Mouse (Mus musculus) mouse trophoblast stem cell (cell line): Measurements from ENCODE around the gene Gsdmc3.
"Not testable (repeated sequence)": the region's sequence is repeated elsewhere in the genome, so short reads cannot be mapped to it uniquely, and the experiment has no call there.

Experiments used
- in situ Hi-C, 2 experiments: fragments of 300-500 bp; cut with MseI, MboI; formaldehyde crosslinking; loops; 2 replicates in 1 of 2; 3 replicates in 1 of 2; pipeline ENCODE4 v1.15.1; 2025

The Gsdmc3 gene

GRCm38 (mm10) chr15:63878458-63878857, at the start of gene Gsdmc3:
Gene Gsdmc3, minus strand, starts transcription at chr15:63878558.
- in situ Hi-C loops: not testable (repeated sequence)

DNA sequence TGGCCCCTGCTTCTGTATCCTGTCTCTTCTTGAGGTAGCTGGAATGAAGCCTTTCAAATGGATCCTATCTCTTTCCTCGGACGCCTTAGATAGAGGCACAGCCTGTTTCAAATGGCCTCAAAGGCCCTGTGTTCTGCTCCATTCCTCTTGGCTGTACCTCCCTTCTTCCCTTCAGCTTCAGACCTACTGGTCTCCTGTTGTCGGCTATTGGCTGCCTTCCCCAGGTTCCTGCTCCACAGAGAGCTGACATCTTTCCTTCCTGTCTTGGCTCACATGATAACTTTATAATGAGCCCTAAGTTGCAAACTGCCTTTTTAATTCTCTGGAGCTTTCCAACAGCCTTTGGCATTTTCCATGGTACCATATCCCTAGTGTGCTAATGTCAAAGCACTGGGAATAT, 47.8 kb upstream of the Gsdmc3 start:
- in situ Hi-C loops: no loop called here

DNA sequence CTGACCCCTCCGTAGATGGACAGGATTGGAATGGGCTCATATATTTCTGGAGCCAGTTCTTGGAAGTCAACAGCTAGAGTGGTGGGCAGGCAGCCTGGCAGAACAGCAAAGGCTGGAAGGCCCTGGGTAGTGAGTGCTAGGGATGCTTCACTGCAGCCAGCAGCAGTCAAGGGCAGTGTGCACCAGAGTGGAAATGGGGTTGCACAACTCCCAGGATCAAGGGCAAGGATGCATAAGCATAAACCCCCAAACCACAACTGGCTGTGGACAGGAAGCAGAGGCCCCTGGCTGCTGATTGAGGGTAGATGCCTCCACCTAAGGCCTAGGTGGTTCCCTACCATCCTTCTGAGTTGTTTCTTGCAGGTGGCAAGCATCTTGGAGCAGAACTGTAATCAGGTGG, 46.1 kb upstream of the Gsdmc3 start:
- in situ Hi-C loops: no loop called here

GRCm38 (mm10) chr15:63921618-63922017, 43.3 kb upstream of the Gsdmc3 start:
- in situ Hi-C loops: not testable (repeated sequence)

DNA sequence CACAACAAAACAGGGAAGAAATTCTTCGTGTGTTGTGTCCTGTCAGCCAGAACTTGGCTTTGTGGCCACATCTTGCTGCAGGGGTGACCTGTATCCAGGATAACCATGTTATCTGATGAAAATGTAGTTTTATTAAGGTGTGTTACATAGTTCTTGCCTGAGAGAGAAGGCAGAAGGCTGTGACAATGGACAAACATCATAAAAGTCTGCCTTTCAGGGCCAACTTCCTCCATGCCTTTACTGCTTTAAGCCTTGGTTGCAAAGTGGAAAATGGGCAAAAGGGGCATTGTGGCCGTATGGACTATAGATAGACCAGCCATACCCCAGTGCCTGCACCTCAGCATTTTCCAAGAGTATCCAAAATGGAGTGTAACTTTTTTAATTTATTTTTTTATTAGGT, 41.4 kb upstream of the Gsdmc3 start:
- in situ Hi-C loops: not testable (repeated sequence)

- in situ Hi-C loops: not testable (repeated sequence)
Measured at GRCm38 (mm10) chr15:63916584-63916983, 38.2 kb upstream of the Gsdmc3 start.

DNA sequence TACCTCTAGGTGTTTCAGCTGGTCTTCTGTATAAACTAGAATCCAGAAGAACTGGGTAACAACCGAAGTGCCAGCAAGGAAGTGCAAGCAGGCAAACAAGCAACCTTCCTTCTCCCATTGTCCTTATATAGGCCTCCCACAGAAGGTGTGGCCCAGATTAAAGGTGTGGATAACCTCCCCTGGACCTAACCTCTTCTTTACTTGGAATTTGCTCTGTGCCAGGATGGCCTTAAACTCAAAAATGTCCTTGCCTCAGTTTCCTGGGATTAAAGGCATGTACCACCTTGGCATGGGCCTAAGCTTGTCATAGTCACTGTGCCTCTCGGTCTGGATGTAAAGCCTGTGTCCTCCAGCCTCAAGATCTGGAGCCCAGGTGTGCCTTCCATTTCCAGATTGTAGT, 33.8 kb upstream of the Gsdmc3 start, which contains the start of gene Gsdmc4:
Gene Gsdmc4, minus strand, starts transcription at position 101 of the 400 bp plus-strand sequence.
- in situ Hi-C loops: not testable (repeated sequence)

GRCm38 (mm10) chr15:63909896-63910295, 31.5 kb upstream of the Gsdmc3 start:
- in situ Hi-C loops: not testable (repeated sequence)

GRCm38 (mm10) chr15:63895560-63896353, 17.4 kb upstream of the Gsdmc3 start:
- in situ Hi-C loops: not testable (repeated sequence)

DNA sequence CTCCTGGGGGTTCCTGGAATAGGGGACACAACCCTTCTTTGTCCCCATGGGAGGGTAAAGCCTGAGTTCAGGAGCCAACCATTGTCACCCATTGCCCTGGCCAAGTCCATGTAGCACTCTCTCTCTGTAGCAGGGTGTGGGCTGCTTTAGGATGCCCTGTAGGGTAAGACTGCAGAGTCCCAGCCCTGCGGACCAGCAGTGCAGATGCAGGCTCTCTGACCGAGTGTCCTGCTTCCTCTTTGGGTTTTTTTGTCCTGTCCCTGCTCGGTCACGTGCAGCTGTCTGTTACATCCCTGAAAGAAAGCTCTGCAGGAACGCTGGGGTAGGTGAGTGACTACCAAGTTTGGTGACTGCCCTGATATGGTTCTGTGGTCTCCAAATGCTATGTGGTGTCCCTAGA, 10.1 kb upstream of the Gsdmc3 start:
- in situ Hi-C loops: not testable (repeated sequence)

- in situ Hi-C loops: not testable (repeated sequence)
Measured at GRCm38 (mm10) chr15:63887949-63888348, 9.6 kb upstream of the Gsdmc3 start.

DNA sequence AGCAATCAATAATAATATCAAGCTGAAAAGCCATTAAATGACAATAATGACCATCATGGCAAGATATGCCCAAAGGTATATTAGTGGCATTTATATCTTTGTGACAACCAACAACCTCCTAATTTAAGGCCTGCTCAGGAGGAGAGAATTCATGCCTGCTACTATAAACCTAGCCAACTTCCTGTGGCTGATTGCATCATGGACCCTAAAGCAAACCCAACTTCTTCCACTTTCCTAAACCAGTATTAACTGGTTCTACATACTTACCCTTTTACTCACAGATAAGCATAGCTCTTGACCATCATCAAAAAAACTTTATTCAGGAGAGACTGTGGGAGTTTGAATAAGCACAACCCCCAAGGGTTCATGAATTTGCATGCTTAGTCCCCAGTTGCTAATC, 2.2 kb downstream of the Gsdmc3 start:
- in situ Hi-C loops: not testable (repeated sequence)

GRCm38 (mm10) chr15:63861965-63862364, 16.4 kb downstream of the Gsdmc3 start:
- in situ Hi-C loops: not testable (repeated sequence)
